Mouse (Mus musculus) liver, postnatal 0 days (tissue): Measurements from ENCODE around the gene Zfp36l1.

Experiments used
- CTCF ChIP-seq: sonication (generic); IDR thresholded peaks from 2 replicates; pipeline ENCODE4 v1.5.1; 2016; ENCODE audit warnings: antibody characterized with exemption, low read depth
- EP300 ChIP-seq: IDR thresholded peaks from 2 replicates; pipeline ENCODE4 v1.6.1; 2016; ENCODE audit warnings: antibody characterized with exemption, low read depth, mild to moderate bottlenecking

GRCm38 (mm10) chr12:80118588-80118987, 5.8 kb upstream of the Zfp36l1 start:
- TF ChIP-seq CTCF: no peak
- no peak for TF ChIP-seq EP300
